Mouse (Mus musculus): ENCODE data around the gene Vcl. TPM values are rescaled to one million over a fixed set of nuclear protein-coding genes. Genes with fewer than 3 reads are reported as not detected.

The Vcl gene
- polyA plus RNA-seq, 1 experiment: 30.6 TPM

- Histone ChIP-seq H3K4me1 (ENCODE audit: control insufficient read depth, insufficient read depth, low read length) (peaks cover 2% of the 10 kb centered on the region; the same call in 1 of the 2 replicates), H3K36me3 (ENCODE audit: control insufficient read depth, insufficient read depth, low read length) (no peaks in the 10 kb centered on the region), H3K27me3 (replicated peaks; ENCODE audit: control insufficient read depth, insufficient read depth, low read length) (no peaks in the 10 kb centered on the region), H3K4me3 (ENCODE audit: insufficient read depth, low read depth, low read length) (no peak overlapping the region), H3K27ac (ENCODE audit: insufficient read depth, low read depth, low read length) (no peak overlapping the region)
- 73% methylated on average over 2 of the region's 2 CpGs for WGBS
- peak; percentile 28 for DNase-seq
- TF ChIP-seq POLR2A (IDR thresholded peaks at IDR 0.05; ENCODE audit: low read depth, low read length) (no peak), CTCF (conservative IDR thresholded peaks at IDR 0.05; ENCODE audit: insufficient read depth, insufficient read length, low read depth, low read length) (no peak)
Measured at GRCm38 (mm10) chr14:20945296-20945695, 16.1 kb downstream of the Vcl start.

- Histone ChIP-seq H3K27ac (ENCODE audit: insufficient read depth, low read depth, low read length) (no peak overlapping the region), H3K36me3 (ENCODE audit: control insufficient read depth, insufficient read depth, low read length) (no peaks in the 10 kb centered on the region), H3K27me3 (replicated peaks; ENCODE audit: control insufficient read depth, insufficient read depth, low read length) (no peaks in the 10 kb centered on the region; the same call in 1 of the 2 replicates), H3K4me3 (ENCODE audit: insufficient read depth, low read depth, low read length) (no peak overlapping the region), H3K4me1 (ENCODE audit: control insufficient read depth, insufficient read depth, low read length) (peaks cover 2% of the 10 kb centered on the region)
- peak; percentile 34 for DNase-seq
- TF ChIP-seq CTCF (conservative IDR thresholded peaks at IDR 0.05; ENCODE audit: insufficient read depth, insufficient read length, low read depth, low read length) (no peak), POLR2A (IDR thresholded peaks at IDR 0.05; ENCODE audit: low read depth, low read length) (no peak)
Measured at GRCm38 (mm10) chr14:20956021-20956420, 26.8 kb downstream of the Vcl start.

GRCm38 (mm10) chr14:20958971-20959370 is 29.8 kb downstream of the Vcl start:
- Histone ChIP-seq H3K27me3 (replicated peaks; ENCODE audit: control insufficient read depth, insufficient read depth, low read length) (no peaks in the 10 kb centered on the region; the same call in 1 of the 2 replicates), H3K27ac (ENCODE audit: insufficient read depth, low read depth, low read length) (no peak overlapping the region), H3K4me3 (ENCODE audit: insufficient read depth, low read depth, low read length) (no peak overlapping the region), H3K4me1 (ENCODE audit: control insufficient read depth, insufficient read depth, low read length) (peaks cover 17% of the 10 kb centered on the region), H3K36me3 (ENCODE audit: control insufficient read depth, insufficient read depth, low read length) (no peaks in the 10 kb centered on the region)
- TF ChIP-seq POLR2A (IDR thresholded peaks at IDR 0.05; ENCODE audit: low read depth, low read length) (no peak), CTCF (conservative IDR thresholded peaks at IDR 0.05; ENCODE audit: insufficient read depth, insufficient read length, low read depth, low read length) (no peak)
- WGBS: 51% methylated on average over 2 of the region's 2 CpGs
- DNase-seq: no peak

GRCm38 (mm10) chr14:20962466-20962865 is 33.3 kb downstream of the Vcl start:
- Histone ChIP-seq H3K36me3 (ENCODE audit: control insufficient read depth, insufficient read depth, low read length) (no peaks in the 10 kb centered on the region), H3K27ac (ENCODE audit: insufficient read depth, low read depth, low read length) (no peak overlapping the region), H3K4me1 (ENCODE audit: control insufficient read depth, insufficient read depth, low read length) (peaks cover 15% of the 10 kb centered on the region), H3K27me3 (replicated peaks; ENCODE audit: control insufficient read depth, insufficient read depth, low read length) (no peaks in the 10 kb centered on the region), H3K4me3 (ENCODE audit: insufficient read depth, low read depth, low read length) (no peak overlapping the region)
- 15% methylated on average over 1 of the region's 1 CpGs for WGBS
- DNase-seq: peak; percentile 33
- TF ChIP-seq CTCF (conservative IDR thresholded peaks at IDR 0.05; ENCODE audit: insufficient read depth, insufficient read length, low read depth, low read length): no peak
- no peak for TF ChIP-seq POLR2A (IDR thresholded peaks at IDR 0.05; ENCODE audit: low read depth, low read length)

- H3K4me1 ChIP-seq (ENCODE audit: control insufficient read depth, insufficient read depth, low read length): peaks cover 15% of the 10 kb centered on the region
- H3K4me3 ChIP-seq (ENCODE audit: insufficient read depth, low read depth, low read length): no peak overlapping the region
- 81% methylated on average over 1 of the region's 1 CpGs for WGBS
- no peaks in the 10 kb centered on the region for H3K36me3 ChIP-seq (ENCODE audit: control insufficient read depth, insufficient read depth, low read length)
- no peak for DNase-seq
- no peak overlapping the region for H3K27ac ChIP-seq (ENCODE audit: insufficient read depth, low read depth, low read length)
- no peak for TF ChIP-seq CTCF (conservative IDR thresholded peaks at IDR 0.05; ENCODE audit: insufficient read depth, insufficient read length, low read depth, low read length)
- no peak for TF ChIP-seq POLR2A (IDR thresholded peaks at IDR 0.05; ENCODE audit: low read depth, low read length)
- H3K27me3 ChIP-seq (replicated peaks; ENCODE audit: control insufficient read depth, insufficient read depth, low read length): no peaks in the 10 kb centered on the region
Measured at GRCm38 (mm10) chr14:20962906-20963305, 33.7 kb downstream of the Vcl start.

- no peak for DNase-seq
- TF ChIP-seq CTCF (conservative IDR thresholded peaks at IDR 0.05; ENCODE audit: insufficient read depth, insufficient read length, low read depth, low read length): no peak
- TF ChIP-seq POLR2A (IDR thresholded peaks at IDR 0.05; ENCODE audit: low read depth, low read length): no peak
- Histone ChIP-seq H3K27ac (ENCODE audit: insufficient read depth, low read depth, low read length) (no peak overlapping the region), H3K27me3 (replicated peaks; ENCODE audit: control insufficient read depth, insufficient read depth, low read length) (no peaks in the 10 kb centered on the region), H3K36me3 (ENCODE audit: control insufficient read depth, insufficient read depth, low read length) (no peaks in the 10 kb centered on the region), H3K4me3 (ENCODE audit: insufficient read depth, low read depth, low read length) (no peak overlapping the region), H3K4me1 (ENCODE audit: control insufficient read depth, insufficient read depth, low read length) (peaks cover 21% of the 10 kb centered on the region)
- 82% methylated on average over 4 of the region's 4 CpGs for WGBS
Measured at GRCm38 (mm10) chr14:20963863-20964262, 34.7 kb downstream of the Vcl start.

- TF ChIP-seq CTCF (conservative IDR thresholded peaks at IDR 0.05; ENCODE audit: insufficient read depth, insufficient read length, low read depth, low read length) (no peak), POLR2A (IDR thresholded peaks at IDR 0.05; ENCODE audit: low read depth, low read length) (no peak)
- Histone ChIP-seq H3K27ac (ENCODE audit: insufficient read depth, low read depth, low read length) (no peak overlapping the region), H3K4me3 (ENCODE audit: insufficient read depth, low read depth, low read length) (no peak overlapping the region), H3K36me3 (ENCODE audit: control insufficient read depth, insufficient read depth, low read length) (no peaks in the 10 kb centered on the region), H3K4me1 (ENCODE audit: control insufficient read depth, insufficient read depth, low read length) (peaks cover 22% of the 10 kb centered on the region), H3K27me3 (replicated peaks; ENCODE audit: control insufficient read depth, insufficient read depth, low read length) (no peaks in the 10 kb centered on the region)
- no peak for DNase-seq
- WGBS: 31% methylated on average over 2 of the region's 2 CpGs
Measured at GRCm38 (mm10) chr14:20964285-20964684, 35.1 kb downstream of the Vcl start.

All from kidney, adult 2 months (tissue).